In genomic region chrX:95025779-95026360, GRCm38 (mm10) we compare ENCODE assay signal across 8 mouse cellular contexts. TPM values are rescaled to one million over a fixed set of nuclear protein-coding genes. Genes with fewer than 3 reads are reported as not detected.
DNase-seq lines count a peak whose midpoint lies in the region; ATAC-seq and TF ChIP-seq lines count a peak whose summit lies in the region.

No protein-coding gene starts in this region.

- H3K27ac ChIP-seq in thymus, adult 2 months (ENCODE audit: control insufficient read depth, insufficient read depth, low read length) = no peak overlapping the region
- peak overlapping the region; percentile 92 for H3K27ac ChIP-seq in heart, embryonic 12.5 days (ENCODE audit: poor library complexity, severe bottlenecking)
- H3K27ac ChIP-seq in midbrain, embryonic 15.5 days = peak overlapping the region; percentile 84

- H3K36me3 ChIP-seq in thymus, adult 2 months (ENCODE audit: control insufficient read depth, insufficient read depth, low read length) = no peaks in the 10 kb centered on the region
- no peaks in the 10 kb centered on the region for H3K36me3 ChIP-seq in heart, embryonic 12.5 days
- H3K36me3 ChIP-seq in midbrain, embryonic 15.5 days (replicated peaks) = no peaks in the 10 kb centered on the region

- 0 out of 2 replicates have a peak, but pooled peaks cover 5% of the 10 kb centered on the region for H3K4me1 ChIP-seq in thymus, adult 2 months (replicated peaks; ENCODE audit: control insufficient read depth, insufficient read depth, low read length)
- H3K4me1 ChIP-seq in heart, embryonic 12.5 days (replicated peaks) = no peaks in the 10 kb centered on the region
- no peaks in the 10 kb centered on the region for H3K4me1 ChIP-seq in midbrain, embryonic 15.5 days

- DNase-seq in embryo, embryonic 10 days (ENCODE audit: low spot score) = peak; percentile 22
- no peak for DNase-seq in embryo, embryonic 10.5 days (ENCODE audit: low spot score)
- no peak for DNase-seq in thymus, adult 2 months
- DNase-seq in thymus, postnatal 25 days = no peak
- DNase-seq in kidney, postnatal 4 days = peak; percentile 17 to 43
- DNase-seq in MN1 (ENCODE audit: low spot score) = no peak

- no peak for TF ChIP-seq POLR2A in thymus, adult 2 months (IDR thresholded peaks at IDR 0.05; ENCODE audit: control insufficient read depth, extremely low read depth, insufficient read depth, low read length, poor library complexity)

- TF ChIP-seq CTCF in thymus, adult 2 months (IDR thresholded peaks at IDR 0.05; ENCODE audit: borderline replicate concordance, control insufficient read depth, extremely low read depth, insufficient read depth, low read length, poor library complexity) = no peak

- 4% methylated on average over 23 of the region's 23 CpGs for WGBS in thymus, adult 2 months
- WGBS in heart, embryonic 12.5 days = 24% methylated on average over 23 of the region's 23 CpGs
- 25% methylated on average over 23 of the region's 23 CpGs for WGBS in midbrain, embryonic 15.5 days

- peak overlapping the region; percentile 64 for H3K4me2 ChIP-seq in heart, embryonic 12.5 days
- peak overlapping the region; percentile 61 for H3K4me2 ChIP-seq in midbrain, embryonic 15.5 days

- H3K9ac ChIP-seq in heart, embryonic 12.5 days = peak overlapping the region; percentile 77
- H3K9ac ChIP-seq in midbrain, embryonic 15.5 days = peak overlapping the region; percentile 53

- H3K27me3 ChIP-seq in thymus, adult 2 months (ENCODE audit: control insufficient read depth, insufficient read depth, low read length) = no peaks in the 10 kb centered on the region; the same call in 1 of the 2 replicates
- H3K27me3 ChIP-seq in heart, embryonic 12.5 days (replicated peaks) = no peaks in the 10 kb centered on the region
- no peaks in the 10 kb centered on the region for H3K27me3 ChIP-seq in midbrain, embryonic 15.5 days (replicated peaks)

- peak; percentile 39; the same call in 1 of the 2 replicates for ATAC-seq in heart, embryonic 12.5 days (ENCODE audit: insufficient number of reproducible peaks, low FRiP score)
- peak; percentile 84 for ATAC-seq in midbrain, embryonic 15.5 days (replicated peaks)

- peak overlapping the region; percentile 63 for H3K4me3 ChIP-seq in thymus, adult 2 months (ENCODE audit: control insufficient read depth, insufficient read depth, low read length)
- peak overlapping the region; percentile 60 for H3K4me3 ChIP-seq in heart, embryonic 12.5 days
- peak overlapping the region; percentile 54 for H3K4me3 ChIP-seq in midbrain, embryonic 15.5 days

- no peaks in the 10 kb centered on the region; the same call in 1 of the 2 replicates for H3K9me3 ChIP-seq in heart, embryonic 12.5 days (replicated peaks)
- H3K9me3 ChIP-seq in midbrain, embryonic 15.5 days = no peaks in the 10 kb centered on the region

RNA-seq across cellular contexts. Expression of gene Spin4, which starts 0.6 kb away (rescaled TPM):
- 0.10 and 0.19 TPM in 2 replicates for polyA plus RNA-seq in thymus, adult 2 months (2012; rRNA removed)
- polyA plus RNA-seq in heart, embryonic 12.5 days (2016; fragmentation: Nextera tagmentation; extraction: Ambion mirVana) = 6.3 and 7.4 TPM in 2 replicates
- 2.0 and 2.5 TPM in 2 replicates for polyA plus RNA-seq in midbrain, embryonic 15.5 days (2015; fragmentation: Nextera tagmentation; extraction: Ambion mirVana)

Comparison
In these comparisons a context has a peak if more than half of its experiments do, and no peak if none do; other contexts are left out.
1. DNase-seq: peak in embryo, embryonic 10 days (single experiment) and kidney, postnatal 4 days (2 of 2); none in embryo, embryonic 10.5 days (single experiment), thymus, adult 2 months (single experiment), thymus, postnatal 25 days (single experiment) and MN1 (single experiment).
2. Peak in every context shown above with its lines, with median percentiles within 50 percentile points of each other: H3K4me3 ChIP-seq.